Mouse (Mus musculus): ENCODE measurements around the gene Retreg3. TPM values are rescaled to one million over a fixed set of nuclear protein-coding genes. Genes with fewer than 3 reads are reported as not detected.

The Retreg3 gene
- polyA plus RNA-seq (2012; rRNA removed) = 23.5 and 24.3 TPM in 2 replicates

DNA sequence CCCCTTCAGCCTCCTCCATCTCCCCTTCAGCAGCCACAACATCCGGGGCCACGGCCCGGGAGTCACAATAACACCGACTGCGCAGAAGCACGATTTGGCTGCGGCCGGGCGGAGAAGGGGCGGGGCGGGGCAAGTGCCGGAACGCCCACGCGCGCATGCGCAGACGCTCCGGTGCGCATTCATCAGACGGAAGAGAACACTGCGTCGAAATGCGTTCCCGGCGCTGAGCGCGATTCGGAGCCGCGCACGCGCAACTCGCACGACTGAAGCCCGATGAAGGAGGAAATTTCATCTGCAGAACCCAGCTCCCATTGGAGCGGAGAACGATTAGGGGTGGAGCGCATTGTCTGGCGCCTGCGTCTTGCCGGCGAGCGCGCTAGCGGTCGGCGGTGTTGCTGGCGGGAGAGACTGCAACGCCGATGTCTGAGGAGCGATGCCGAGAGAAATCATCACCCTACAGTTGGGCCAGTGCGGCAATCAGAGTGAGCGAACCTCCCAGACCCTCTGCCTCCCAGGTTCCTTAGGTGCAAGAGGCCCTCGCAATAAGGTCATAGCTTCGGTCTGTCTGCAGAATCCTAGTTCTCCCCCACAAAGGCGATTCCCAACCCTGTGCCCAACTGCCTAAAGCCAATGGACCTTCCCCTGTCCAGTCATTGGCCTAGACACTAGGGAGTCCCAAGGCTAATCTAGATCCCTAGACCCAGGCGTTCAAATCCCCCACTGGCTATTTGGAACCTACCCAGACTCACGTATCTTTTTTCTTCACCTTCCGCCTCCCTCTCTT lies at the start of gene Retreg3, which contains the start of gene Tubg1:
TSS of gene Retreg3 (minus strand) at position 133 of the 784 bp plus-strand sequence.
TSS of gene Tubg1 (plus strand) at position 178 of the 784 bp plus-strand sequence.

DNA sequence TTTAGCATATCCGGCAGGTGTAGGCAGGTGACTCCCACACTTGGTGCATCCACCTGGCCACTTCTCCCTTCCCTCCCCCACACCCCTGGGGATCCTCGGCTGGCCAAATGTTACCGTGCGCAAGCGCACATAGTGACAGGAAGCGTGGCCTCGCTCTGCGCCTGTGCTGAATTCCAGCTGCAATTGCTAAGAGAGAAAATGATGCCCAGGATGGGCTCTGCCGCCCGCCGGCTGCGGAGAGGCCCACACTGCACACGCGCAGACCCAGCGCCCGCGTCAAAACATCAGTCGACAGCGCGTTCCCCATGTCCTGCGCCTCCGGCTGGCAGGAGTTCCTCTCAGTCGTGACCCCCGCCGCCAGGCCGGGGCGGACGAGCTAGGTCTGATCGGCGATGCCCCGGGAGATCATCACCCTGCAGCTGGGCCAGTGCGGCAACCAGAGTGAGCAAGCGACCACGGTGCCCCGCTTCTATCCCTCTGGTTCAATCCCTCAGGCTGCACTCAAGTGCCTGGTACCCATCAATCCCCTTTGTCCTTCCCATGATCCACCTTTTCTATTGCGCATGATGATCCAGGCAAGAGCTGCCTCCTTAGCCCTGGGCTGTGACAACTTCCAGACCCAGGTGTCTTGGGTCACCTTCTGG lies 36.2 kb upstream of the Retreg3 start, which contains the start of gene Tubg2:
TSS of gene Tubg2 (plus strand) at position 180 of the 644 bp plus-strand sequence.

DNA sequence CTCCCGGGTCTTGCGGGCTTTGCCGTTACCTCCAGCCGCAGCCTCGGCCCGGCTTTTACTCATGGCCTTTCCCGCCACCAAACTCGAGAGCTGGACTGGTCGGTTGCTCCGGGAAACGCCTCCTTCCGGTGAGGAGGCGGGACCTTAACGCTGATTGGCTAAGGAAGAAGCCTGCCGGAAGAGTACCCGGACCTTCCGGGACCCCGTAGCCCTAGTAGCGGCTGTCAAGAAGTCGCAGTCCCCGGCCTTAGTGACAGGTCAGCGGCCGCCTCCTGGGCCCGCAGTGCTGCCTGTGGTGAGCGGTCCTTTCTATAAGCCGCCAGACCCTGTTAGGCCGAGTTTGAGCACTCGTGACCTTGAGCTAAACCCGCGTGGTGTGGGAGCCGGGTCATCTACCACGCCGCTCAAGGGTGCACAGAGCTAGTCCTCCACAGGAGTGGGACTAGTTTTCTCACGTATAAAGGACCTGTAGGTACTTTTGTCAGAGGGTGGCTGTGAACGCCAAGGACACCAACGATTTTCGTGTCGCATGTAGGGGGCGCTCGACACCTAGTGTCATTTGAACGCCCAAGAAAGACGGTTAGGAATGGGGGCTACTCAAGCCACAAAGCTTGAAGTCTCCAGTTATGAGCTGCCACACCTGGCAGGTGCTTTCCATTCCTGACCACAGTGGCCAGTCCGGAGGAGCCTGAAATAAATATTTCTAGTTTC lies 24.2 kb downstream of the Retreg3 start, which contains the start of gene Psmc3ip:
TSS of gene Psmc3ip (minus strand) at position 123 of the 711 bp plus-strand sequence.

DNA sequence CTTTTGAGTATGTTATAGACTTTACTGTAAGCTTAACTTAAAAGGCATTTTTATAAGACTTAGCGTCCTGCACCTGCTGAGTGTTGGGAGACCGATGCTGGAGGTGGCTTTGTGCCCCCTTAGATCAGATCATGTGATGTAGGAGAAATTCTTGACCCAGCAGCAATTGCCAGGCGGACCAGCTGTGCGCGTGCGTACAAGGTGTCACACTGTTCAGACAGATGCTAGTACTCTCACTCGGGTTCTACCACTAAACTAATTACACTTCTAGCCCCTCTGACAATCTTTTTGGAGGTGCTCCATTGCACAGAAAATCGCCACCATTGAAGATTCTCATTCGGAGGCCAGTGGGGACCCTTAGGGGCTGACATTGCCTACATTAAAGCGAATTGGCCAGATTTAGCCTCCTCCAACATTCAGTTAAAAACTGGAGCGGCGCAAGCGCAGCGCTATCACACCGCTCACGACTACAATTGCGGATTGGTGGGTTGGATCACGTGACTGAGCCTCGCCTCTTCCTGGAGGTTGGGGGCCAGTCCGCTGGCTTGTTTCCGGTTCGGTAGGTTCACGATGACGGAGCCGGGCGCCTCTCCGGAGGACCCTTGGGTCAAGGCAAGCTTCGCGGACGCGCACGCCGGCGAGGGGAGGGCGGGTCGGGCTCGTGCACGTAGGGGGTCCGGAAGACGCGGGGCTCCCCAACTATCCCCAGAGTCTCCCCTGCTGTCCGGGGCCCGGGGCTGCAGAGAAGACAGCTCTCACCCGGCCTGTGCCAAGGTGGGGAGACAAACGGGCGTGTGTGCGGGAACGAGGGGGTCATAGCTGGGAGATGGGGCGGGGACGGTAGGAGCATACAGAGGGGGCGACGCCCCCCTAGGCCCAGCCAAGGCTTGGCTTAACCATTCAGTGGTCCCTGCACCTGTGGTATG lies 32.7 kb downstream of the Retreg3 start, which contains the start of gene Mlx:
TSS of gene Mlx (plus strand) at position 522 of the 926 bp plus-strand sequence.

DNA sequence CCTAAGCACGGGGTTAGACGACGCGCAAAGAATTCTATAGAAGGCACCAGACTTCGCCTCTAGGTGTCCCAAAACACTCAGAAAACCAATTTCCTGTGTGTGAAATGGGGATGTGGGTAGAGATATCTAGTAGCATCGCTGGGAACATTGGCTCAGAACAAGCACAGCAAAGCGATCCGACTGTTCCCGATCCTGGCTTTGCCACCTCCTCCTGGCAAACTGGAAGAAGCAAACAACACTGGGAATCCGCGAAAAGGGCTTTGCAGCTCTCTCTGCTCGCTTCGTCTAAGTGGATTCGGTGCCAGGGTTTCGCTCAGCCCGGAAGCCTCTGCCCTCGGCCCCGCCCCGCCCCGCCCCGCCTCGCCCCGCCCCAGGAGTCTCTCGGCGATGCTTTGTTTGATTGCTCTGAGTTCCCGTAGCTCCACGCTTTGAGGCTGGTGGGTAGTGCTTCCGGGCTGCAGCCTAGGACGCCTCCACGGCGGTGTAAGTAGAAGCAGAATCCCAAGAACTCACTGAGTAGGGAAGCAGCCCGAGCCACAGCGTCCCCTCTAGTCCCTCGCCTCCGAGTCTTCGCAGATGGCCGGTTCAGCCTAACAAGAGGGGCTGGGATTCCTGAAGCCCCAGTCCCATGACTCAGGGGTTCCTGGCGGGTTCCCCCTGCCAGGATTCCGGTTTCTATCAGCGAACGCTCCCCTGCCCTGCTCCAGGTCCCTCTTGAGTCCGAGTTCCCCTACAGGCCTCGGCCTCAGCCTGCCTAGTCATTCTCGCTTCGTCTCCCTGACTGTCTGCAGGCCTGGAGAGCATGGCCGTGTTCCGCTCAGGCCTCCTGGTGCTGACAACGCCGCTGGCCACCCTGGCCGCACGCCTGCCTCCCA lies 37.2 kb downstream of the Retreg3 start, which contains the start of gene Coasy:
TSS of gene Coasy (plus strand) at position 358 of the 875 bp plus-strand sequence.

DNA sequence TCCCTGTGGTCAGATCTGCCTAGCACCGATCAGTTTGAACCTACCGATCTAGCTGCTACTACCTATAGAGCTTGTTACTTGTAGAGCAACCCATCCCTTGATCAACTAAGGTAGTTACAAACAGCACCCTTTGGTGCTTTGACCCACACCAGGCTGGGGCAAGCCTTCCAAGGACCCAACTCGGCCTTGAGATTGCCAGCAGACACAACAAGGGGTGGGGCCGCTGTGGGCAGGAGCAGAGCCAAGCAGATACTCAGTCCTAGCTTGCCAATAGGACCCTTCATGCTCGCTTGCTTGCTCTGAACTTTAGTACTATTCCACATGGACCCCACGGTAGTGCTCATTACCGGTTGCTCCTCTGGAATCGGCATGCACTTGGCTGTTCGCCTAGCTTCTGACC lies 41.6 kb downstream of the Retreg3 start, which contains the start of gene Hsd17b1:
TSS of gene Hsd17b1 (plus strand) at position 291 of the 400 bp plus-strand sequence.

DNA sequence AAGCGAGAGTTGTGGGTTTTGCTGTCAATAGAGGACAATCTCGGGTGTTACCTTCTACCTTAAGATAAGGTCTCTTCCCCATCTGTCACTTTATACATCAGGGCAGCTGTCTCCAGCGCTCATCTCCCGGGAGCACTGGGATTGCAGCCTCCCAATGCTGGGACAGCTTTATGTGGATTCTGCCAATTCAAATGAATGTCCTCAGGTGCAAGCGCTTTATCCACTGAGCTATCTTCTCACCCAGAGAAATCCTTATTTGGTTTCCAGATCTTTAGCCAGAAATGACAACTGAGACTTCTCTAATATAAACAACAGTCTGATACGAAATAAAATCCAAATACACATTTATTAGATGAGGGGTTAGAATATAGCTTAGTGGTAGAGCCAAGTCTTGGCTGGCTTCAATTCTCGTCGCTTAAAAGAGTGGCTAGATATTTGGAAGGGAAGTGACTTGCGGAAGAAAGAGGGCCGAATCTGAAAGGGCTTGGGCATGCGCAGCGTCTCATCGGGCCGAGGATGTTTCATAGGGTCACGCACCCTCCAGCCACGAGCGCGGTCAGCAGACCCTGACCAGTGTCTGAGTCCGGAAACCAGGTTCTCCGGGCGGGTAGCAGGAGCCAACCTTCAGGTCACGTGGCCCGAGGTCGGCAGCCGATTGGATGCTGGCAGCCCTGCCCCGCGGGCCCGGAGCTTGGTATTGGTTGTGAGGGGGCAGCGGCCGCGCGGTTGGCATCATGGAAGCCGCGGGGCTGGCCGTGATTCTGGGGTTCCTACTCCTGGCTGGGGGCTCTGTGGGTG lies 50.1 kb downstream of the Retreg3 start, which contains the start of gene Naglu:
TSS of gene Naglu (plus strand) at position 622 of the 798 bp plus-strand sequence.

Other genes starting within 250 kb of the Retreg3 start
- gene Stat3, start 180.4 kb downstream of the Retreg3 start, polyA plus RNA-seq (2012; rRNA removed) = 33.5 and 39.3 TPM in 2 replicates
- 14.0 and 15.8 TPM in 2 replicates for gene Cavin1, start 149.0 kb downstream of the Retreg3 start, polyA plus RNA-seq (2012; rRNA removed)
- 20.6 and 24.1 TPM in 2 replicates for gene Atp6v0a1, start 110.4 kb downstream of the Retreg3 start, polyA plus RNA-seq (2012; rRNA removed)
- gene Naglu, start 49.9 kb downstream of the Retreg3 start, polyA plus RNA-seq (2012; rRNA removed) = 9.4 and 9.9 TPM in 2 replicates
- gene Hsd17b1, start 41.5 kb downstream of the Retreg3 start, polyA plus RNA-seq (2012; rRNA removed) = 0.35 and 0.42 TPM in 2 replicates
- gene Coasy, start 37.3 kb downstream of the Retreg3 start, polyA plus RNA-seq (2012; rRNA removed) = 30.0 and 30.3 TPM in 2 replicates
- 19.0 and 21.5 TPM in 2 replicates for gene Mlx, start 32.6 kb downstream of the Retreg3 start, polyA plus RNA-seq (2012; rRNA removed)
- gene Psmc3ip, start 24.5 kb downstream of the Retreg3 start, polyA plus RNA-seq (2012; rRNA removed) = 7.1 and 7.6 TPM in 2 replicates
- 6.0 and 6.3 TPM in 2 replicates for gene Tubg1, start within 50 bp of the Retreg3 start, polyA plus RNA-seq (2012; rRNA removed)
- 0.12 and 0.20 TPM in 2 replicates for gene Tubg2, start 36.0 kb upstream of the Retreg3 start, polyA plus RNA-seq (2012; rRNA removed)
- 0.21 and 0.28 TPM in 2 replicates for gene Cntnap1, start 50.6 kb upstream of the Retreg3 start, polyA plus RNA-seq (2012; rRNA removed)
- 2.0 and 2.4 TPM in 2 replicates for gene Plekhh3, start 51.5 kb upstream of the Retreg3 start, polyA plus RNA-seq (2012; rRNA removed)
- 0.04 and 0.05 TPM in 2 replicates for gene Ccr10, start 55.5 kb upstream of the Retreg3 start, polyA plus RNA-seq (2012; rRNA removed)
- gene Ezh1, start 106.6 kb upstream of the Retreg3 start, polyA plus RNA-seq (2012; rRNA removed) = 9.2 and 11.0 TPM in 2 replicates
- 26.7 and 28.2 TPM in 2 replicates for gene Ramp2, start 126.1 kb upstream of the Retreg3 start, polyA plus RNA-seq (2012; rRNA removed)
- 33.1 and 34.1 TPM in 2 replicates for gene Vps25, start 133.8 kb upstream of the Retreg3 start, polyA plus RNA-seq (2012; rRNA removed)
- 1.9 and 2.9 TPM in 2 replicates for gene Wnk4, start 140.7 kb upstream of the Retreg3 start, polyA plus RNA-seq (2012; rRNA removed)
- gene Cntd1, start 159.1 kb upstream of the Retreg3 start, polyA plus RNA-seq (2012; rRNA removed) = 0.25 and 0.51 TPM in 2 replicates
- gene Coa3, start 159.2 kb upstream of the Retreg3 start, polyA plus RNA-seq (2012; rRNA removed) = 47.0 and 49.6 TPM in 2 replicates
- 49.6 and 53.3 TPM in 2 replicates for gene Becn1, start 182.4 kb upstream of the Retreg3 start, polyA plus RNA-seq (2012; rRNA removed)
- 75.2 and 83.4 TPM in 2 replicates for gene Psme3, start 196.3 kb upstream of the Retreg3 start, polyA plus RNA-seq (2012; rRNA removed)
- gene Aoc2, start 205.2 kb upstream of the Retreg3 start, polyA plus RNA-seq (2012; rRNA removed) = 3.0 and 3.2 TPM in 2 replicates
- 0.20 and 0.29 TPM in 2 replicates for gene Aoc3, start 210.7 kb upstream of the Retreg3 start, polyA plus RNA-seq (2012; rRNA removed)
- 41.2 and 49.0 TPM in 2 replicates for gene G6pc, start 247.7 kb upstream of the Retreg3 start, polyA plus RNA-seq (2012; rRNA removed)

Measured in liver, embryonic 18 days (tissue).